Mouse (Mus musculus) lung, embryonic 16.5 days (tissue): Measurements from ENCODE around the gene Gins2. TPM values are rescaled to one million over a fixed set of nuclear protein-coding genes. Genes with fewer than 3 reads are reported as not detected.

Source experiments
- ATAC-seq: fragments of 200-750 bp; cut with Nextera tagmentation; 2 replicates; pipeline ENCODE4 v1.8.0; 2017; ENCODE audit warnings: low read depth, mild to moderate bottlenecking, moderate library complexity
- H3K27ac ChIP-seq: fragments of 300-500 bp; sonication (generic); 2 replicates; pipeline ENCODE4 v1.5.1; 2014; ENCODE audit warnings: mild to moderate bottlenecking, control low read depth, low read length
- H3K27me3 ChIP-seq: fragments of 300-500 bp; sonication (generic); 2 replicates; pipeline ENCODE4 v1.6.1; 2014; ENCODE audit warnings: low read depth, low read length, mixed read lengths; ENCODE audit not compliant: control insufficient read depth, insufficient read depth
- H3K36me3 ChIP-seq: fragments of 300-500 bp; sonication (generic); 2 replicates; pipeline ENCODE4 v1.6.1; 2014; ENCODE audit warnings: low read length; ENCODE audit not compliant: control insufficient read depth, insufficient read depth
- H3K4me1 ChIP-seq: fragments of 300-500 bp; sonication (generic); replicated peaks from 2 replicates; pipeline ENCODE4 v1.6.1; 2014; ENCODE audit warnings: low read length, mixed read lengths; ENCODE audit not compliant: control insufficient read depth, insufficient read depth
- H3K4me2 ChIP-seq: fragments of 300-500 bp; sonication (generic); 2 replicates; pipeline ENCODE4 v1.6.1; 2014; ENCODE audit warnings: low read depth, low read length, control low read depth
- H3K4me3 ChIP-seq: fragments of 300-500 bp; sonication (generic); 2 replicates; pipeline ENCODE4 v1.5.1; 2014; ENCODE audit warnings: mild to moderate bottlenecking, low read length, control low read depth
- H3K9ac ChIP-seq: fragments of 300-500 bp; sonication (generic); 2 replicates; pipeline ENCODE4 v1.6.1; 2014; ENCODE audit warnings: low read length, control low read depth
- H3K9me3 ChIP-seq: fragments of 300-500 bp; sonication (generic); 2 replicates; pipeline ENCODE4 v1.6.1; 2016; ENCODE audit warnings: low read length; ENCODE audit not compliant: control insufficient read depth
- WGBS: fragments of 180-500 bp; shearing (Covaris S2); extraction: QIAGEN DNeasy Blood & Tissue Kit; methylation state at CpG from one replicate; pipeline ENCODE4 v1.1.7; 2014; 5-methylcytosine and 5-hydroxymethylcytosine counted together
- polyA plus RNA-seq: library from polyadenylated mRNA; unstranded; fragments of >200 nt; fragmentation: Nextera tagmentation; extraction: Ambion mirVana; gene quantifications from 2 replicates; pipeline ENCODE4 v1.2.1, GENCODE M21; 2015

The Gins2 gene
- polyA plus RNA-seq, 1 experiment from 2014 or later: 99.5 TPM

GRCm38 (mm10) chr8:120589921-120590320 is 817 bp upstream of the Gins2 start:
- WGBS: 45% methylated on average over 2 of the region's 2 CpGs
- H3K27ac ChIP-seq: peak overlapping the region; percentile 39
- peak overlapping the region; percentile 60 for H3K9ac ChIP-seq
- H3K4me1 ChIP-seq: peaks cover 12% of the 10 kb centered on the region; the same call in 1 of the 2 replicates
- ATAC-seq: no peak
- H3K4me2 ChIP-seq: peak overlapping the region; percentile 68
- H3K36me3 ChIP-seq: 0 out of 2 replicates have a peak, but pooled peaks cover 2% of the 10 kb centered on the region
- peak overlapping the region; percentile 46 for H3K4me3 ChIP-seq
- H3K9me3 ChIP-seq: 0 out of 2 replicates have a peak, but pooled peaks cover 2% of the 10 kb centered on the region
- no peaks in the 10 kb centered on the region for H3K27me3 ChIP-seq

- ATAC-seq: no peak
- Histone ChIP-seq H3K9ac (no peak overlapping the region), H3K4me2 (no peak overlapping the region), H3K9me3 (no peaks in the 10 kb centered on the region), H3K36me3 (peaks cover 20% of the 10 kb centered on the region), H3K4me3 (no peak overlapping the region), H3K27ac (no peak overlapping the region), H3K4me1 (peaks cover 12% of the 10 kb centered on the region; the same call in 1 of the 2 replicates), H3K27me3 (no peaks in the 10 kb centered on the region)
- 87% methylated on average over 10 of the region's 10 CpGs for WGBS
Observed at GRCm38 (mm10) chr8:120585521-120585920, 3.6 kb downstream of the Gins2 start.

GRCm38 (mm10) chr8:120581811-120582210 is 7.3 kb downstream of the Gins2 start:
- no peak for ATAC-seq
- Histone ChIP-seq H3K27ac (no peak overlapping the region), H3K27me3 (no peaks in the 10 kb centered on the region), H3K9me3 (no peaks in the 10 kb centered on the region), H3K36me3 (peaks cover 48% of the 10 kb centered on the region), H3K4me2 (no peak overlapping the region), H3K4me3 (no peak overlapping the region), H3K9ac (no peak overlapping the region), H3K4me1 (no peaks in the 10 kb centered on the region)
- 89% methylated on average over 8 of the region's 8 CpGs for WGBS

GRCm38 (mm10) chr8:120581329-120581728 is 7.8 kb downstream of the Gins2 start:
- peaks cover 53% of the 10 kb centered on the region for H3K36me3 ChIP-seq
- no peak overlapping the region for H3K4me3 ChIP-seq
- H3K4me1 ChIP-seq: no peaks in the 10 kb centered on the region
- H3K9ac ChIP-seq: no peak overlapping the region
- ATAC-seq: no peak
- H3K9me3 ChIP-seq: no peaks in the 10 kb centered on the region
- H3K27me3 ChIP-seq: no peaks in the 10 kb centered on the region
- H3K4me2 ChIP-seq: no peak overlapping the region
- no peak overlapping the region for H3K27ac ChIP-seq
- WGBS: 83% methylated on average over 12 of the region's 12 CpGs

- Histone ChIP-seq H3K9ac (no peak overlapping the region), H3K4me3 (no peak overlapping the region), H3K4me1 (0 out of 2 replicates have a peak, but pooled peaks cover 6% of the 10 kb centered on the region), H3K27ac (no peak overlapping the region), H3K4me2 (no peak overlapping the region), H3K9me3 (no peaks in the 10 kb centered on the region), H3K27me3 (no peaks in the 10 kb centered on the region), H3K36me3 (peaks cover 61% of the 10 kb centered on the region)
- WGBS: 84% methylated on average over 8 of the region's 8 CpGs
- no peak for ATAC-seq
Observed at GRCm38 (mm10) chr8:120580336-120581000, 8.6 kb downstream of the Gins2 start.

GRCm38 (mm10) chr8:120577821-120578220 is 11.3 kb downstream of the Gins2 start:
- H3K4me1 ChIP-seq: peaks cover 17% of the 10 kb centered on the region
- no peak overlapping the region for H3K4me3 ChIP-seq
- no peaks in the 10 kb centered on the region for H3K27me3 ChIP-seq
- 91% methylated on average over 17 of the region's 17 CpGs for WGBS
- no peak overlapping the region for H3K9ac ChIP-seq
- no peaks in the 10 kb centered on the region for H3K9me3 ChIP-seq
- no peak overlapping the region for H3K4me2 ChIP-seq
- no peak overlapping the region for H3K27ac ChIP-seq
- H3K36me3 ChIP-seq: peaks cover 76% of the 10 kb centered on the region
- no peak for ATAC-seq

GRCm38 (mm10) chr8:120575801-120576200 is 13.3 kb downstream of the Gins2 start:
- Histone ChIP-seq H3K9me3 (no peaks in the 10 kb centered on the region), H3K4me2 (no peak overlapping the region), H3K9ac (no peak overlapping the region), H3K27me3 (no peaks in the 10 kb centered on the region), H3K27ac (no peak overlapping the region), H3K4me3 (no peak overlapping the region), H3K4me1 (peaks cover 17% of the 10 kb centered on the region), H3K36me3 (peaks cover 74% of the 10 kb centered on the region)
- no peak for ATAC-seq
- 56% methylated on average over 9 of the region's 9 CpGs for WGBS

- no peak overlapping the region for H3K4me2 ChIP-seq
- H3K9me3 ChIP-seq: no peaks in the 10 kb centered on the region
- 56% methylated on average over 19 of the region's 19 CpGs for WGBS
- H3K4me1 ChIP-seq: peaks cover 19% of the 10 kb centered on the region
- no peaks in the 10 kb centered on the region for H3K27me3 ChIP-seq
- peaks cover 69% of the 10 kb centered on the region for H3K36me3 ChIP-seq
- H3K4me3 ChIP-seq: no peak overlapping the region
- no peak overlapping the region; the same call in 1 of the 2 replicates for H3K9ac ChIP-seq
- ATAC-seq: peak; percentile 35; the same call in 1 of the 2 replicates
- no peak overlapping the region for H3K27ac ChIP-seq
Observed at GRCm38 (mm10) chr8:120574941-120575340, 14.2 kb downstream of the Gins2 start.

- H3K4me1 ChIP-seq: peaks cover 20% of the 10 kb centered on the region
- ATAC-seq: 0 out of 2 replicates have a peak, but pooled peaks have one; percentile 27
- H3K9ac ChIP-seq: no peak overlapping the region
- peaks cover 72% of the 10 kb centered on the region for H3K36me3 ChIP-seq
- no peak overlapping the region for H3K4me3 ChIP-seq
- no peaks in the 10 kb centered on the region for H3K27me3 ChIP-seq
- H3K4me2 ChIP-seq: no peak overlapping the region
- WGBS: 54% methylated on average over 11 of the region's 11 CpGs
- no peaks in the 10 kb centered on the region for H3K9me3 ChIP-seq
- H3K27ac ChIP-seq: peak overlapping the region; percentile 50
Observed at GRCm38 (mm10) chr8:120573866-120574265, 15.2 kb downstream of the Gins2 start.
